Mouse (Mus musculus) 416B (cell line): ENCODE results near the gene Dad1.
A peak's percentile ranks its signal among the peaks of the same experiment; 100 is the strongest.

Experiments used
- DNase-seq: peaks from one replicate; pipeline ENCODE4 v3.0.0; 2011; ENCODE audit warnings: low read depth

The Dad1 gene

GRCm38 (mm10) chr14:54253741-54254291 is at the start of gene Dad1, which contains the start of gene Abhd4:
TSS of gene Dad1 (minus strand) at chr14:54254104.
TSS of gene Abhd4 (plus strand) at chr14:54254188.
- peak; percentile 99 for DNase-seq

- peak; percentile 31 for DNase-seq
Measured at GRCm38 (mm10) chr14:54300676-54301075, 46.8 kb upstream of the Dad1 start.

- peak; percentile 32 for DNase-seq
Measured at GRCm38 (mm10) chr14:54300136-54300535, 46.2 kb upstream of the Dad1 start.

- no peak for DNase-seq
Measured at GRCm38 (mm10) chr14:54284839-54285238, 30.9 kb upstream of the Dad1 start, which contains the start of gene Olfr49. TSS of gene Olfr49 (minus strand) at chr14:54284939.

- no peak for DNase-seq
Measured at GRCm38 (mm10) chr14:54276446-54276845, 22.5 kb upstream of the Dad1 start.

GRCm38 (mm10) chr14:54272696-54273095 is 18.8 kb upstream of the Dad1 start:
- no peak for DNase-seq

GRCm38 (mm10) chr14:54271976-54272606 is 18.2 kb upstream of the Dad1 start:
- no peak for DNase-seq

- no peak for DNase-seq
Measured at GRCm38 (mm10) chr14:54270413-54270812, 16.5 kb upstream of the Dad1 start.

GRCm38 (mm10) chr14:54269566-54269965 is 15.7 kb upstream of the Dad1 start:
- DNase-seq = no peak

GRCm38 (mm10) chr14:54267966-54268365 is 14.1 kb upstream of the Dad1 start:
- DNase-seq = no peak

GRCm38 (mm10) chr14:54265951-54266350 is 12.0 kb upstream of the Dad1 start:
- DNase-seq = no peak

GRCm38 (mm10) chr14:54265093-54265492 is 11.2 kb upstream of the Dad1 start:
- DNase-seq = no peak

GRCm38 (mm10) chr14:54264231-54264630 is 10.3 kb upstream of the Dad1 start:
- no peak for DNase-seq

GRCm38 (mm10) chr14:54263099-54263498 is 9.2 kb upstream of the Dad1 start:
- DNase-seq = no peak

GRCm38 (mm10) chr14:54262622-54263021 is 8.7 kb upstream of the Dad1 start:
- DNase-seq = no peak

GRCm38 (mm10) chr14:54261386-54261785 is 7.5 kb upstream of the Dad1 start:
- DNase-seq = no peak

GRCm38 (mm10) chr14:54260196-54260595 is 6.3 kb upstream of the Dad1 start:
- peak; percentile 11 for DNase-seq

- peak; percentile 48 for DNase-seq
Measured at GRCm38 (mm10) chr14:54259722-54260085, 5.8 kb upstream of the Dad1 start.

- peak; percentile 96 for DNase-seq
Measured at GRCm38 (mm10) chr14:54259003-54259721, 5.3 kb upstream of the Dad1 start.

- no peak for DNase-seq
Measured at GRCm38 (mm10) chr14:54258131-54258670, 4.3 kb upstream of the Dad1 start.

- peak; percentile 51 for DNase-seq
Measured at GRCm38 (mm10) chr14:54254670-54255202, 832 bp upstream of the Dad1 start.

- no peak for DNase-seq
Measured at GRCm38 (mm10) chr14:54250122-54250521, 3.8 kb downstream of the Dad1 start.

- DNase-seq = peak; percentile 73
Measured at GRCm38 (mm10) chr14:54249326-54249725, 4.6 kb downstream of the Dad1 start.
